Mouse (Mus musculus) G1E (cell line): ENCODE measurements around the gene L3mbtl1. TPM values are rescaled to one million over a fixed set of nuclear protein-coding genes. Genes with fewer than 3 reads are reported as not detected.

Experiments used
- ATAC-seq: 2 replicates; pipeline ENCODE4 v1.8.0; 2016; ENCODE audit warnings: mild to moderate bottlenecking; ENCODE audit not compliant: insufficient number of reproducible peaks, poor library complexity, low FRiP score, severe bottlenecking; ENCODE audit errors: extremely low read depth
- DNase-seq: peaks from one replicate; pipeline ENCODE4 v3.0.0; 2012; ENCODE audit warnings: low spot score
- H3K27me3 ChIP-seq: 2 replicates; pipeline ENCODE4 v1.6.1; 2012; ENCODE audit warnings: mild to moderate bottlenecking, low read length, inconsistent platforms; ENCODE audit not compliant: insufficient read depth
- H3K36me3 ChIP-seq: replicated peaks from 2 replicates; pipeline ENCODE3; 2012; ENCODE audit warnings: mild to moderate bottlenecking, inconsistent platforms
- H3K4me1 ChIP-seq: 2 replicates; pipeline ENCODE4 v1.6.1; 2012; ENCODE audit warnings: low read depth, low read length, inconsistent platforms, mixed read lengths; ENCODE audit not compliant: insufficient read depth
- H3K4me3 ChIP-seq: 2 replicates; pipeline ENCODE4 v1.5.1; 2012; ENCODE audit warnings: low read depth, mild to moderate bottlenecking, inconsistent platforms, low read length, moderate library complexity, mixed read lengths
- H3K9me3 ChIP-seq: replicated peaks from 2 replicates; pipeline ENCODE4 v1.6.1; 2012; ENCODE audit warnings: inconsistent platforms
- CTCF ChIP-seq: IDR thresholded peaks from 2 replicates; pipeline ENCODE4 v1.5.1; 2012; ENCODE audit warnings: low read depth, low read length, inconsistent platforms, mixed read lengths
- GATA1 ChIP-seq: IDR thresholded peaks from 2 replicates; pipeline ENCODE4 v1.6.1; 2012; ENCODE audit warnings: borderline replicate concordance, low read length, inconsistent platforms, mixed read lengths
- GATA2 ChIP-seq: IDR thresholded peaks from 2 replicates; pipeline ENCODE4 v1.6.1; 2012; ENCODE audit warnings: low read depth, low read length, inconsistent platforms, borderline replicate concordance
- POLR2AphosphoS5 ChIP-seq: IDR thresholded peaks from 2 replicates; pipeline ENCODE4 v1.6.1; 2012; ENCODE audit warnings: low read depth, low read length, inconsistent platforms; ENCODE audit not compliant: insufficient replicate concordance
- TAL1 ChIP-seq: conservative IDR thresholded peaks from 2 replicates; pipeline ENCODE4 v1.6.1; 2012; ENCODE audit warnings: low read depth, low read length, inconsistent platforms, mixed read lengths
- polyA plus RNA-seq: library from polyadenylated mRNA; stranded (reverse); fragments of >175 nt; gene quantifications from 2 replicates; pipeline ENCODE4 v1.2.3, GENCODE M21; 2012
- total RNA-seq, 2 experiments: library from RNA; stranded (forward) in 1 of 2; stranded (reverse) in 1 of 2; fragments of 200-1000 nt in 1 of 2; fragments of >200 nt in 1 of 2; fragmentation: Nextera tagmentation in 1 of 2; gene quantifications; 2 replicates each; pipeline ENCODE4 v1.2.3; 2014 to 2017

The L3mbtl1 gene
- total and polyA plus RNA-seq, 3 experiments: not detected

DNA sequence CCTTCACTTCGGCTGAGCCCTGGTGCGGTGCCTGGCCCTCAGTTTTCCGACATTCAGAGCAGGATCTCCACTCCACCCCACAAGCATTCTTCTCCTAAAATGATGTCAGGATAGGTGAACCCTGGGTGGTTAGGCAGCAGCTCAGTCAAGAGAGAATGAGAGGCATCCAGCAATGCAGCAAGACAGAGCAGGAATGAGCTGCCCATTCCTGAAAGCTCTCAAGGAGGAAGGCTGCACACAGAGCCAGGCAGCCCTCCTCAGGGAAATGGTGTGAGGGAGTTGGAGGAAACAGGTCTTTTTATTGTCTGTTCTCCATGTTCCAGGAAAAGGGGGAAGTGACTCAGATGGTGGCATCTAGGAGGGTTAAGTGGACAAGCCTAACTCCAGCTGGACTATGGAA, 43.5 kb downstream of the L3mbtl1 start:
- Histone ChIP-seq H3K27me3 (peaks cover 32% of the 10 kb centered on the region), H3K36me3 (no peaks in the 10 kb centered on the region), H3K9me3 (no peaks in the 10 kb centered on the region), H3K4me1 (no peaks in the 10 kb centered on the region), H3K4me3 (no peak overlapping the region)
- TF ChIP-seq POLR2AphosphoS5 (no peak), CTCF (no peak)
- no peak for ATAC-seq
- DNase-seq: no peak

DNA sequence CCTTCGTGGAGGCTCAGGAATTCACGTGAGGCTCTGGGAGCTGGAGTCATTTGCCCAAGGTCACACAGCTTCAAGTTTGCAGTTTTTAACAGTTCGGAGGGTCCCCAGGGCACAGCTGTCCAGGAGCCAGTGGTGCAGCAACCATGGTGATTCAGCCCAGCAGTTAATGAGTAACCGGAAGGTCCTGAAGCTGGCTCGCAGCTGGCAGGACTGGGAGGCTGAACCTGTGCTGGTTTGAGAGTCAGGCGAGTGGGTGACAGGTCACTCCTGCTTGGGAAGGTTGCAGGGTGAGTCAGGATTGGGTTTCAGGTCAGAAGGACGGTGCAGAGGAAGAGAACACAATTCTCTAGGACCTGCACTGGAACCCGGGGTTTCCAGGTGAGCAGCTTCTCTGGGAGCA, 43.9 kb downstream of the L3mbtl1 start, which contains the start of gene Sgk2:
Gene Sgk2 (plus strand): TSS at position 113 of the 400 bp plus-strand sequence.
- ATAC-seq: no peak
- DNase-seq: no peak

DNA sequence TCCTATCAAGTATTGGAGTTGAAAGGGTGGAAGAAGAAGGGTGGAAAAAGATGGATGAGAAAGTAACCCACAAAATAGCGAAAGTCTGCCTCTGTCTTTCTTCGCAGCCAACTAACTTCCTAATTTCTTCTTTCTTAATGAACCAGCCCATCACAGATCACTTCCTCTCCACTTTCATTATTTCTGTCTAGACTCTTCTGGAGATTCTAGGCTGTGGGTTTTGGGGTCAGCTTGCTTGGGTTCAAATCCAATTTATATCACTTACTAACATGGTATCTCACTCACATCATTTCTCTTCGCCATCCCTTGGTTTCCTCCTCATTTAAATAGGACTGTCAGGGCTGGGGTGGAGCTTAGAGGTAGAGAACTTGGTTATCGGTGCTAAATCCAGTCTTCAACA, 45.0 kb downstream of the L3mbtl1 start:
- Histone ChIP-seq H3K9me3 (no peaks in the 10 kb centered on the region), H3K4me1 (no peaks in the 10 kb centered on the region), H3K4me3 (no peak overlapping the region), H3K36me3 (no peaks in the 10 kb centered on the region), H3K27me3 (peaks cover 32% of the 10 kb centered on the region)
- ATAC-seq: no peak
- no peak for TF ChIP-seq POLR2AphosphoS5
- no peak for TF ChIP-seq TAL1
- no peak for TF ChIP-seq GATA1
- TF ChIP-seq GATA2: no peak
- no peak for TF ChIP-seq CTCF
- DNase-seq: no peak

More for the DNA sequence above, 43.9 kb downstream of the L3mbtl1 start, which contains the start of gene Sgk2:
- Histone ChIP-seq H3K4me3 (no peak within 1 kb of the TSS), H3K9me3 (no peaks in the 10 kb centered on the region), H3K4me1 (no peaks in the 10 kb centered on the region), H3K36me3 (no peaks in the 10 kb centered on the region), H3K27me3 (peaks cover 32% of the 10 kb centered on the region)
- no peak for TF ChIP-seq POLR2AphosphoS5
- TF ChIP-seq GATA2: no peak
- no peak for TF ChIP-seq TAL1
- no peak for TF ChIP-seq GATA1
- no peak for TF ChIP-seq CTCF

DNA sequence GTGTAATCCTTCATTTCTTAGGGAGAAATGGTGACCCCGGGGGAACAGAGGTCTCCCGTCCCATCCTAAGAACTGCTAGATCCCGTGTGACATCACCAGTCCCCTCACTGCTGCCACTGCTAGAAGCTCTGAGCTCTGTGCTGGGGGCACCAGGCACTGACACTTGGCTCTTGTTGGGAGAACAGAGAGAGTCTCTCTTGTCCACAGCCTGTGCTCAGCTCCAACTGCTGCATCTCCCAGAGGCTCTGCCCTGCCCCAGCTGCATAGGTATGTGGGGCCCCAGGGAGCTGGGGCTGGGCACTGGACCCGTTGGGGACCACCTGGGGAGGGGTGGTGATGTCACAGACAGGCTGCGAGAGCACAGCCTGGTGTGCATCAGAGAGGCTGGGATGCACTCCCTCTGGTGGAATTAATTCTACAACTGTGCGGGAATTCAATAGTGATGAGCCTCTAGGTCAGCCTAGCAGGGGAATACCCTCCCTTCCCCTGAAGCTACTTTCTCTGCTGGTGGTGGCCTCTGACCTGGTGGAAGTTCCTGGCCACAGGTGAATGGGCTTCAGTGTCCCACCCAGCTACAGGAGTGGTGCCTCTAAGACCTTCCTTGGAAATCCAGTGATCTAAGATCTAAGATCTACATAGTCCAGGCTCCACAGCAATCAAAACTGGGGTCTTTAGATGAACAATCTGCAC, 48.3 kb downstream of the L3mbtl1 start:
- no peaks in the 10 kb centered on the region for H3K4me1 ChIP-seq
- no peak overlapping the region for H3K4me3 ChIP-seq
- no peak for TF ChIP-seq TAL1
- TF ChIP-seq POLR2AphosphoS5: no peak
- TF ChIP-seq GATA2: no peak
- TF ChIP-seq CTCF: no peak
- no peak for TF ChIP-seq GATA1
- ATAC-seq: no peak
- no peak for DNase-seq
- no peaks in the 10 kb centered on the region for H3K36me3 ChIP-seq
- no peaks in the 10 kb centered on the region for H3K9me3 ChIP-seq
- peaks cover 27% of the 10 kb centered on the region for H3K27me3 ChIP-seq

DNA sequence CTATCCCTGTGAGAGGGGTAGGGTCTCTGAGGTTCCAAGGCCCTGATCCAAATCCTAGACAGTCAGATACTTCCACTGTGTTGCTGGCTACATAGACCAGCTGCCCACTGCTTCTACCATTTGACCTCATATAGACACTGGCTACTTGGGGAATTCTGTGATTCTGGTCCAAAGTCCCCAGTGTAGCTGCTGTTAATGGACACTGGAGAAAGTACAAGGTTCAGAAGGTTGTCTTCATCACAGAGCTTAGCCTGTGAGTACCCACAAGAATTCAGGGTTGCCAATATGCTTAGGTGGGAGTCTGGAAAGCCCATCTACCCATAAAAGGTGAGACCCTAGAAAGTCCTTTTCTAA, 48.8 kb downstream of the L3mbtl1 start:
- peaks cover 21% of the 10 kb centered on the region for H3K27me3 ChIP-seq
- H3K36me3 ChIP-seq: no peaks in the 10 kb centered on the region
- no peaks in the 10 kb centered on the region for H3K4me1 ChIP-seq
- ATAC-seq (no peak), DNase-seq (no peak)
- no peaks in the 10 kb centered on the region for H3K9me3 ChIP-seq
- no peak overlapping the region for H3K4me3 ChIP-seq
- TF ChIP-seq GATA2 (no peak), GATA1 (no peak), CTCF (no peak)

DNA sequence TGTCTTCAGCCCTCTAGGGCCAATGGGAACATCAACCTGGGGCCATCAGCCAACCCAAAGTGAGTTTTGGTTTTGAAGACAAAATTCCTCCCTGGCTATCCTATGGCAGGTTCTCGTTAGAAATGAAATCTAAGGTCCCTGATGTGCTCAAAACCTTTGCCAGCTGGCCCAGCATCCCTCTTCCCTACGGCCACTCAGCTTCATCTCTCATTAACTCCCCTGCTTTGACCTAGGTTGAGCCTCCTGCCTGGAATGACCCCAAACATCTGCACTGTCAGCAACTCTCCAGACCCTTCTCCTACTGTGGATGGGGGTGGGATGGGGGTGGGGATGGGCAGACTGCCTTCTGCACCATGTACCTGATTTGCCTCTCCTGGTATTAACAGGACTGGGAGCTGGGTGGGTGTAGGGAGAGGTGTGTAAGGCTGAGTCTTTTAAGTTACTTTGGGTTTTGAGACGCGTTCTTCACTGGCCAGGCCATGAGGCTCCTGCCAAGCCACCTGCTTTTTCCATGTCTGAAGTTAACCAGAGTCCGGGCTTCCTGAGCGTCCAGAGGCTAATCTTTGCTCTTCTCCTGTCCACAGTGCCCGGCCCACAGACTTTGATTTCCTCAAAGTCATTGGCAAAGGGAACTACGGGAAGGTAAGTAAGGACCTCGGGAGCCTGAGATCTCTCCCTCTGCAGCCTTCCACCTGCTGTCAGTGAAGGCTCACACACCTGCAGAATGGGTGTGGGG, 50.8 kb downstream of the L3mbtl1 start:
- no peak for TF ChIP-seq POLR2AphosphoS5
- TF ChIP-seq GATA2: no peak
- TF ChIP-seq CTCF: no peak
- TF ChIP-seq GATA1: no peak
- TF ChIP-seq TAL1: no peak
- peaks cover 19% of the 10 kb centered on the region; the same call in 1 of the 2 replicates for H3K27me3 ChIP-seq
- H3K9me3 ChIP-seq: no peaks in the 10 kb centered on the region
- H3K4me3 ChIP-seq: no peak overlapping the region
- peaks cover 4% of the 10 kb centered on the region for H3K4me1 ChIP-seq
- no peaks in the 10 kb centered on the region for H3K36me3 ChIP-seq
- DNase-seq: no peak
- ATAC-seq: no peak
